Mouse (Mus musculus) kidney, postnatal 25 days (tissue): ENCODE measurements around the gene Phc1.
A peak's percentile ranks its signal among the peaks of the same experiment; 100 is the strongest.
"Not testable (repeated sequence)": the region's sequence is repeated elsewhere in the genome, so short reads cannot be mapped to it uniquely, and the experiment has no call there.

Source experiments
- DNase-seq, 2 experiments: peaks; one replicate each; pipeline ENCODE4 v3.0.0; 2021; ENCODE audit warnings: mixed read lengths in 2 of 2

The Phc1 gene

GRCm38 (mm10) chr6:122340349-122341000, at the start of gene Phc1:
TSS of gene Phc1 (minus strand) at chr6:122340561.
- DNase-seq = no peak

- DNase-seq = not testable (repeated sequence)
Measured at GRCm38 (mm10) chr6:122389986-122390385, 49.6 kb upstream of the Phc1 start.

DNA sequence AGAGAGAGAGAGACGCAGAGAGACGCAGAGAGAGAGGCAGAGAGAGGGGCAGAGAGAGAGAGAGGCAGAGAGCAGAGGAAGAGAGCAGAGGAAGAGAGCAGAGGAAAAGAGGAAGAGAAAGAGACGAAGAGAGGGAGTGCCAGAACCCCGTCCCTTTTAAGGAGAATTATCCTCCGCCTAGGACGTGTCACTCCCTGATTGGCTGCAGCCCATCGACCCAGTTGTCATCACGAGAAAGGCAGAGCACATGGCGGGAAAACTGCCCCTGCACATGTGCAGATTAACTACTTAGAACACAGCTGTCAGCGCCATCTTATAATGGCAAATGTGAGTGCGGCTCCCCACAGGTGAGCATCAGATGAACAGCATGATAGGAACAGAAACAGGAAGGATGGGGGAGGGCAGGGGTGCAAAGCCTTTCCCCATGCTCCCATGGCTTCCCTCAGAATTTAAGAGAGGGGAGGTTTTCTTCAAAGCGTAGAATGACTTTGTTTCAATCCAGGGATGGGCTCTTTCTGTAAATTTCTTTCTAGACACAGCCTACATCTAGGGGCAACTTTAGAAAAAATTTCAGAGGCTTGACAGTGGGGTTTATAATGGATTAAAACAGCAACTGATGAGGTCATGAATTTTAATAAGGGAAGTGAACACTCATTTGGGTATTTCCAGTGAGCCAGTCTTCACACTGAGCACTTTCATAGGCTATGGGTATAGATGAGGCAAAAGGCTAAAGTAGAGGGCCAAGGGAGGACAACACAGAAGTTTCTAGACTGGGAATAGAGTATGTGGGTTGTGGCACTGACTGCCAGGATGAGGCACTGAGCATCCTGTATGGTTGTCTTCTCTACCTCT, 47.0 kb upstream of the Phc1 start:
- not testable (repeated sequence) for DNase-seq

DNA sequence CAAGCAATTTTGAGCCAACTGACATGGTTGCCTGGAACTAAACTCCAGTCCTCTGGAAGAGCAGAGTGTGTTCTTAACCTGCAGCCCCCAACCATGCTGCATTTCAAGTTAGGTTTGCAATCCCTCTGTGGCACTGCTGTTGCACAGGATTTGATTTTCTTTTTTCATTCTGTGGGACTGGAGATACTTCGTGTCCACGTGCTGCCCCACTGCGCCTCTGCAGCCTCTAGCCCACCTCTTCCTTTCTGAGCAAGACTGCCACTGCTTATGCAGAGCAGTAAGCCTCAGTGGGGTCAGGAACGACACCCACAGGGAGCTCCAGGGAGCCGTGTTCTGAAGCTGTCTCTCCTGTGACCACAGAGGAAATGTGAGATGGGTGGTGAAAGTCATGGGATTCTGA, 45.4 kb upstream of the Phc1 start:
- DNase-seq = no peak

DNA sequence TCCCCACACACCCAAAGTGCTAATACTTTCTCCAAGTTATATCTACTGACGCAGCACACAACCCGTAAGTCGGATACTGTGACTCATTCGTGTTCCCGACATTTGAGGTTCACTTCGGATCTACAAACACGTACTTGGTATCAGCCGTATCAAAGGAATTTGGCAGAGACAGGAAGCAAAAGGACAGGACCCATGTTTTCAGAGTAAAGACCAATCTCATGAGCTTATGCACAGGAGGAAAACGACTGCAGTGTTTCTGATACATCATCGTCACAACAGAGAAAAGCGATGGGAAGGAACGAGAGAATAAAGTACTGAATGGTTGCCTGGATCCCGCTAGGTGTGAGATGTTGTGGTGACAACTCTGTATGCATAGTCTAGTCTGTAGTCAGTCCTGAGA, 44.5 kb upstream of the Phc1 start:
- DNase-seq = no peak

DNA sequence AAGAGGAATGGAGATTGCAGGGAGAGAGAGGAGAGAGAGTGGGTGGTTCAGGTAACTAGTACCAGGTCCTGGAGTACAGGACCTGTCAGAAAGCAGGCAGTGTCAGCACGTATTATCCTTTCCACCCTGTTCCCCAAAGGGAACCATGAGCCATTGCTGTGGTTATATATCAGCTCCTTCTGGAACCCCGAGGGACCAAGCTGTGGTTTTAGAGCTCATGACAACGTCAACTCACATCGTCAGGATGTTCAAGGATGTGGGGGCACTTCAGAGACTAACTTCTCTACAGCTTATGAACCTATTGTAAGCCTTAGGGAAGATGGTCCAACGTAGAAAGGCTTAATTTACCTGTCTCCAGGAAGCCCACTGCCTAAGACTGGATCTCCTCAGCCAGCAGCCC, 42.9 kb upstream of the Phc1 start:
- no peak for DNase-seq

DNA sequence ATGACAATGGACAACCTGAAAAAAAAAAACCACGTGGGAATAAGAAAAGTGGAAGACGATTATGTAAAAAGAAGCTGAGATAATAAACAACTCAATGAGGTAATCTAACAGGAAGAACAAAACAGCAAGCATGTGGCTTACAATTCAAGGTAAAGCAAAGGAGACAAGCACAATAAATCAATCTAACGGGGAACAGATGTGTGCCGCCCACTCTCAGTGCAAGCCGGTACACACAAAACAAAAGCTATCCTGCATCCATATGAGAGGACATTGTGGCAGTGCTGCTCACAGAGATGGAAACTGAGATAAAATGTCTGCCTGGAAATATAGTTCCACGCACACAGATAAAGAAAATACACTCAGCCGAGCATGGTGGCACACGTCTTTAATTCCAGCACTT, 41.7 kb upstream of the Phc1 start:
- DNase-seq = no peak

DNA sequence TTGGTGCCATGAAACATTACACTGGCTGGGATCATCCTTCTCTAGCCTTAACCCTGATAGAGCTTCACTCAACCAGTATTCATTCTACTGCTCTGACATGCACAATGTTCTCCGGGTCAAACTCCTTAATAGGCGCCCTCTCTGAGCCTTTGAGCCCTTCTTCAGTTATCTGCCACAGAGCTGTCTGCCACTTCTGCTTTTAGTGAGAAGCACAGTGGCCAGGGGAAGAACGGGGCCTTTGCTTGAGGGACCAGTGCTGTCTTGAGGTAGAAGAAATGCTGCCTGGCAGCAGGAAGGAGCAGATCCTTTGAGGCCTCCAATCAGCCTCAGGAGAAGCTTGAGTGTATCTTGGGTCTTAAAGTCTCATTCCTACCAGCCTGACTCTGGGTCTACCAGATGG, 27.9 kb upstream of the Phc1 start:
- DNase-seq = no peak

DNA sequence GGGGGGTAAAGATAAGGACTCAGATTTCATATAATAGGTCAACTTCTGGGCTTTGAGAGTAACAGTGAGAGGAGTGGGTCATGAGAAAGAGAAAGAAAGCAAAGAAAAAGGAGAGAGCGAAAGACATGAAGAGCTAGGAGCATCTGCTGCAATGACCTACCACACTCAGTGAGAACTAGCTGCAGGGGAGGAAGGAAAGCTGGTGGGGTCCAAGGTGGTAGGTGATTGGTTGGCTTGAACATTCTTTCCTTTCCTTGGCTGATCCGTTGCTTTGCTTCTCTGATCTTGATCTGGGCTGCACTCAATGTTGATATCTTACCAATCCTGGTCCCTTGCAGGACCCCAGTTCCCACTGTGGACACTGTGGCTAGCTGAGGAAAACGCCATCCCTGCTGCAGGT, 26.6 kb upstream of the Phc1 start:
- DNase-seq = no peak

DNA sequence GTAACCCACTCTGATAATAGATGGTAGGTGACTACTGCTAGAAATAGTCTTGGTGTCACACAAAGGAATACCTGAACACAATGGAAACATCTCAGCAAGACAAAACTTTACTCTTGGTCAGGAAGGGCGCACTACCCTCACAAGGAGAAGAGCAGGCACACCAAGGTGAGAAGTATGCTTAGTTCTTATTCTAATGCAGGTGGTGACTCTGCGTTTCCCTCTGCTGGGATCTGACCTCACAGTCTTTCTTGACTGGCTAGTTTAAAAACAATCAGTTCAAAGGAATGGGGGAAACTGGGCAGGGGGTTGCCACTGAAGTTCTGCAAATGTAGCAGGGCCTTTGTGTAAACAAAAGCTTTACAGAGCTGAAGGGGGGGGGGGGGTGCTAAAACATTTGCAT, 25.9 kb upstream of the Phc1 start:
- no peak for DNase-seq

DNA sequence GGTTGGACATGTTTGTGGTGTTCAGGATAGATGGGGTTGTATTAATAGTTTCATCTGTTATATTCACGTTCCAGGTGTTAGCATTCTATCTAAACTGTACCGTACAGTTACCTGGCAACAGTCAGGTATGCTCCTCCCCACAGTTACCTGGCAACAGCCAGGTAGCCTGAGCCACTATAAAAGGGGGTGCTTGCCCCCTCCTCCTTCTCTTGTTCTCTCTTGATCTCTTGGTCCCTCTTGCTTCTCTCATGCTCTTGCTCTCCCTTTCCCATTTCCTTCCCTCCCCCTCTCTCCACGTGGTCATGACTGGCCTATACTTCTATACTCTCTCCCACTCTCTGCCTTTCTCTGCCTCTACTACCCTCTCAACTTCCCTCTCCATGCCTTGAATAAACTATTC, 25.3 kb upstream of the Phc1 start:
- DNase-seq = no peak

DNA sequence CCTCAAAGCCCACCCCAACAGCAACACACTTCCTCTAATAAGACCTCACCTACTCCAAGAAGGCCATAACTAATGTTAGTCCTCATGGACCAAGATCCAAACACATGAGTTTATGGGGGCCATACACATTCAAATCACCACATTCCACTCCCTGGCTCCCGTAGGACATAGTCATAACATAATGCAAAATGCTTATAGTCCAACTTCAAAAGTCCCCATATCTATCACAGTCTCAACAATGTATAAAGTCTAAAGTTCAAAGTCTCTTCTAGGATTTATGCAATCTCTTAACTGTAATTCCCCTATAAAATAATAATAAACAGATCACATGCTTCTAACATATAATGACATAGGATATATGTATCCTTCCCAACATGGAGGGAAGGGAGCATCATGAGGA, 16.7 kb upstream of the Phc1 start:
- DNase-seq = no peak

- DNase-seq = no peak
Measured at GRCm38 (mm10) chr6:122355909-122356308, 15.5 kb upstream of the Phc1 start.

DNA sequence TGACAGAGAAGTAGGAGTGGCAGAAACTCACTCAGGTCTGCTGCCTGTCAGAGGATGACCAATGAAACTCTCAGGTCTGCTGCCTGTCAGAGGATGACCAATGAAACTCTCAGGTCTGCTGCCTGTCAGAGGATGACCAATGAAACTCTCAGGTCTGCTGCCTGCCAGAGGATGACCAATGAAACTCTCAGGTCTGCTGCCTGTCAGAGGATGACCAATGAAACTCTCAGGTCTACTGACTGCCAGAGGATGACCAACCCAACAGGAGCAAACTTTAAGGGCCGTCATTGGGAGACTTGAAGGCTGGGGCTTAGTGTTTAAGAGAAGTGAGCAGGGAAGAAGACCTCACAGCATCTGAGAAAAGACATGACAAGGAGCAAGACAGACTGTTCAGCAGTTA, 7.0 kb upstream of the Phc1 start:
- DNase-seq = not testable (repeated sequence)

DNA sequence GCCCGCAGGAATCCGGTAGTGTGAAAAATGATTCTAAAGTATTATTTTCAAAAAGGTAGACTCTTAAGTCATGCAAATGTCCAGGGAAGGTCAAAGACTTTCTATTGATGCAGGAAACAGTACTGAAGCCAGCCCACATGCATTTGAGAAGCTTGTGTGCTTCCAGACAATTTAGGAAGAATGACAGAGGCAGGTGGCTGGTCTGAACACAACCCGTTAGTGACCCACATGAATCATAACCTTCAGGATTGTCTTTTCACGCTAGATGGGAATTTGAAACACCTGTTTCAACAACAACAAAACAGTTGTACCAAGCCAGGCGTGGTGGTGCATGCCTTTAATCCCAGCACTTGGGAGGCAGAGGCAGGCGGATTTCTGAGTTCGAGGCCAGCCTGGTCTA, 6.0 kb upstream of the Phc1 start:
- DNase-seq = no peak

- no peak for DNase-seq
Measured at GRCm38 (mm10) chr6:122345731-122346130, 5.4 kb upstream of the Phc1 start.

DNA sequence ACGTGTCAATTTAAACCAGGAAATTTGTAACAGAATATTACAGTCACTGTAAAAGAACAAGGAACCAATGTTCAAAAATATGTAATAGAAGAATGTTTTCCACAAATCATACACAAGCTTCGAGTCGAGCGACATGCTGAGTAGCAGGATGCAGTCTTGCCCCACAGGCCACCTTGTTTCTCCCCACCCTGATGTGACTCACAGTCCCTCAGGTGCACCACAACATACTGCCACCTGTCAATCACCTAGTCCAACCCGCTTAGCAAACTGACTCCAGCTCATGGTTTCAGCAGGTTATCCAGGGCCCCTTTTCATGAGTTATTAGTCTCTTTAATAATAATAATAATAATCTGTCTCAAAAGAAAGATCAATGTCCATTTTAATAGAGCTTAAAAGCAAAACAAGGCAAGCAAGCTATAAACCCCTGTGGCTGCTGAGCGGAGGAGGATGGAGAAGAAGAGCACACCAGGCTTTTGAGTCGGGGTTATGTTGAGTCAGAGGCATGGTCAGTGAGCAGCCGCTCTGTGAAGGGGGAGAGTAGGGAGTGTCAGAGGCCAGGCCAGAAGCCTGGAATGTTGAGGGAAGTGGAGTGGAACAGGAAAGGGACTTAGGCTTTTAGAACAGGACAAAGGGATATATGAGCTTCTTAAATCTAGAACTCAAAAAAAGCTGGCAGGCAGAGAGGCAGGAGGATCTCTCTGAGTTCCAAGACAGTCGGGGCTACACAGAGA, 4.2 kb upstream of the Phc1 start:
- no peak for DNase-seq

GRCm38 (mm10) chr6:122343719-122344118, 3.4 kb upstream of the Phc1 start:
- no peak for DNase-seq

DNA sequence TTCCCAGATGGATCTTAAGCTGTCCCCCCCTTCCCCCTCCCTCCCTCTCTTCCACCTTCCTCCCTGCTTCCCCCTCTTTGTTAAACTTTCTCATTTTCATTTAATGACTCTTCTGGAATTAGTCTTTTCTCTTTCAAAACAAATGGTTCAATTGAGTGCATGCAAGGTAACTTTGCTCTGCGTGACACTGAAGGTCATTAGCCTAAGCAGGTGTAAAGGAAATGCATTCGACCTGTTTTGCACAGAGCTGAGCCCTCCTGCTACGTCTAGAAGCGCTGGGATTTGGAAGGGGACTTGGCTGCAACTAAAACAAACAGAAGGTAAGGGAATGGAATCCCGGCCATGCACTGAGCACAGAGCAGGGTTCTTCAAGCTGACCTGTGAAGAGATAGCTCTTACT, 1.8 kb upstream of the Phc1 start:
- no peak for DNase-seq

- DNase-seq = peak; percentile 16 to 57
Measured at GRCm38 (mm10) chr6:122341038-122341810, 863 bp upstream of the Phc1 start.

- DNase-seq = peak; percentile 89 to 95
Measured at GRCm38 (mm10) chr6:122339648-122340341, 566 bp downstream of the Phc1 start.

- peak; percentile 73 to 86 for DNase-seq
Measured at GRCm38 (mm10) chr6:122339047-122339647, 1.2 kb downstream of the Phc1 start.
